Mouse (Mus musculus): ENCODE measurements around the gene Mfsd7a.
"Not testable (repeated sequence)": the region's sequence is repeated elsewhere in the genome, so short reads cannot be mapped to it uniquely, and the experiment has no call there.

Mfsd7a gene

DNA sequence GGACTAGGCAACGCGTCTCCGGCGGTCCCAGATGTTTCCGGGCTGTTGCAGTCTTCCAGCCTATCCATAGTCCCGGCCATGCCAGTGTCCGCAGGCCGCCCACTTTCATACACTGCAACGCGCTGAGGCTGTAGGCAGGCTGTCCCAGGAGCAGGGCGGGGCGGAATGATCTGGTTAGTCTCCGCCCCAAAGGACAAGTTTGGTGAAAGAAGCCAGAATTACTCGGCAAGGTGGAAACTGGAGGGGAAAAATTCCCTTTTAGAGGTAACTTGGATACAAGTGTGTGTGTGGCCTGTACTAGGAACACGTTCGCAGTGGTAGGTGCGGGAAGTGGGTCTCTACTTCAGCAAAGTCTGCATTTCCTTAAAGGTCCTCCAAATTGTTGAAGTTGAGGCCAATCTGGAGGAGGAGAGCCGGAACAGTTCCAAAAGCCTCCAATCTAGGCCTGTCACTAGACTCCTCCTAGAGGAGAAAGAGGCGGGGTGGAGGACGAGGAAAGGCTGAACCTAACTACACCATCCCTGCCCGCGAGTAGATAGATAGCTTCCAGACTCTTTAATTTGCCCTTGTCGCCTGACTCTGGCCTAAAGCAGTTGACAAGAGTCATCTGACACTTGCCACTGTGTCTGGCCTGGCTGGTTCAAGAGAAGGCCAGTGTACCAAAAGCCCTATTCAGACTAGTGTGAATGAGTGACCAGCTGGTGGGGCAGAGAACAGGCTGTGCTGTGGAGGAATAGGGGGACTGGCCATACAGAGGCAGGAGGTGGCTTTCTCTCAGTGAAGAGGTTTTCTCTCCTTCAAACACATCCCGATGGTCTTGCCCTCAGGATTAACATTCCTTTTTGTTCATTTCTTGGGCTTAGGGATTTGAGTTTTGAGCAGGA lies at the start of gene Mfsd7a:
Mfsd7a (minus strand) TSS at position 107 of the 884 bp plus-strand sequence.
- in situ Hi-C loops (cut with MseI, MboI): no loop called here

DNA sequence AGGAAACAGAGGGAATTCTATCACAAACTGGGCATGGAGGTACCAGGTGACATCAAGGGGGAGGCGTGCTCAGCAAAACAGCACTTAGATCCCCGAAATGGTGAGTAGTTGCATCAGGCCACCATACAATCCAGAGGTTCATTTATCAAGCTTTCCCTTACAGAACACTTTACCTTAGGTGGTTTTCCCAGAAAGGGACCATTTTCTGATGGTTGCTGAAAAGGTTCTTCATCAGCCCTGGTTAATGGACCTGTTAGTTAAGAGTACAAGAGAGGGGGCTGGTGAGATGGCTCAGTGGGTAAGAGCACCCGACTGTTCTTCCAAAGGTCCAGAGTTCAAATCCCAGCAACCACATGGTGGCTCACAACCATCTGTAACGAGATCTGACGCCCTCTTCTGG lies 37.5 kb upstream of the Mfsd7a start:
- in situ Hi-C loops (cut with MseI, MboI): not testable (repeated sequence)

DNA sequence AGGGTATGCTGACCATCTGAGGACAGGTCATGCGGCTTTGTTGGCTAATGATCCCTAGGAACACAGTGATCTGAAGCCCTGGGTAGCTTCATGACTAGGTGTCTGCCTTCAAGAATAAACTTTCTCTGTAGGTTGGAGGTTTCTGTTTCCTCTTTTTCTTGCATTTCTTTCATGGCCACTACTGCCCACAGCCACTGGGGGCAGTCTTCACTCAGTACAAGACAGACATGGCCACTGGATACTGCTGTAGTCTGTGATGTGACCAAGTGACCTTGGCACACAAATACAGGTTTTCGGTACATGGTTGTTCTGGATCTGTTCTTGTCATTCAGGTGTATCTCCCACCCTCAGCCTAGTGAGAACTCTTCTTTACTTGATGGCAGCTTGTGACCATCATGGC lies 36.5 kb upstream of the Mfsd7a start:
- in situ Hi-C loops (cut with MseI, MboI): no loop called here

DNA sequence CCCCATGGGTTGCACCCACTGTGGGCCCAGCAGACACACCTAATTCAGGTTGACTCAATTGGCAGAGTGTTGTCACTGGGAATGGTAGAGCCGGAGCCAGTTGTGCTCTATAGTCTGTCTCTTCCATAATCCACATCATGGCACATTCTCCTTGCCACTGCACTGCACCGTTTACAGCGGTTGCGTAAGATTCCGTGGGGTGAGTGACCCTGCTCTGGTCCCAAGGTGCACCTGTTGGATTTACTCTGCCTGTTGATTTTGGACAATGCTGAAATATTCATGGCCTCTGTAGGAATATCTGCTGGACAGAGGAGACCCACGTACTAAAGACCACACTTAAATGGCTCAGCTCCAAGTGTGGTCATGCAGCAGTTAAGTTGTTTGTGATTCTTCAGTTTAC lies 34.3 kb upstream of the Mfsd7a start:
- in situ Hi-C loops (cut with MseI, MboI): no loop called here

DNA sequence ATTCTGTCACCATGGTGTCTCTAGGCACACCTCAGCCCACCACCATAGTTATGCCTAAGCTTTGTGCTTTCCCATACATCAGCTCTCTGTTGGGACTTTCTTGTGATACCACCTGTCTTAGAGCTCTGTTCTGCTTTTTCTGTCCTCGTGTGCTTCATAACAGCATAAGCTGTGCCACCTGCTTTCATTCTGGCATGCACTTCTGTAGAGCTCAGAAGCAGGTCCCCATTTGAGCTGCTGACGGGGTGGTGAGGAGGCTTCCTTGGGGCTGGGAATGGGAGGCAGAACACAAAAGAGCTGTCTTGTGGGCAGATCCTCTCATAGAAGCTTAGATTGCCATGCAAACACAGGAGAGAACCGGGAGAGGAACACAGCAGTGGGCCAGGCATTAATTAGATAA lies 27.3 kb upstream of the Mfsd7a start:
- in situ Hi-C loops (cut with MseI, MboI): no loop called here

DNA sequence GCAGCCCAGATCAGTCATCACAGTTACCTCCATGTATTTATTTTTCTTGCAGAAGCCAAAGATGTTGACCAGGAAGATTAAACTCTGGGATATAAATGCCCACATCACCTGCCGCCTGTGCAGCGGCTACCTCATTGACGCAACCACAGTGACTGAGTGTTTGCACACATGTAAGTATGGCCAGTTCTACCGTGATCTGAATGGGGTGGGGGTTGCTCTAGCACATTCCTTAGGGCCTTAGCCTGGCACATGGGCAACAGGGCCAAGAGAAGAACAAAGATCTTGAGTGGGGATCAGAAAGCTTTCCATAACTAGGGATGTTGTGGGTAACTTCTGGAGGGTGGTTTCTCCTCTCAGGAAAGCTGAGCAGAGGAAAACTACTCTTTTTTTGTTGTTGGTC lies 25.0 kb upstream of the Mfsd7a start:
- in situ Hi-C loops (cut with MseI, MboI): no loop called here

DNA sequence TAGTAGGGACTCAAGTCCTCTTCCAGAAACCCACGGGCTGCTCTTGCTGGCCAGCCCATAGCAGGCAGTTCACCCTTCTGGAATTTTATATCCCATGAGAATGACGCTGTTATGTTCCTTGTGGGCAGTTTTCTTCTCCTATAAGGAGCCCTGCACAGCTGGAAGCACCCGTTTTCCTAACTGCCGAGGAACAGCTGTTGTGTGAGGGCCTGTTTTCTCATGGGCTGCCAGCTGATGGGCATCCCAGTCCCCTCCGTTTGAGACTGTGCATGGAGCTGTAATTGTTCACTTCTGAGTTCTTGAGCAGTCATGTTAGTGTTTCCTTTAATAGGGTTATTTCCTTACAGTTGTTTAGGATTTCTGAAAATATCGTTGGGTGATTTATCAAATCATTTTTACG lies 20.9 kb upstream of the Mfsd7a start:
- in situ Hi-C loops (cut with MseI, MboI): no loop called here

DNA sequence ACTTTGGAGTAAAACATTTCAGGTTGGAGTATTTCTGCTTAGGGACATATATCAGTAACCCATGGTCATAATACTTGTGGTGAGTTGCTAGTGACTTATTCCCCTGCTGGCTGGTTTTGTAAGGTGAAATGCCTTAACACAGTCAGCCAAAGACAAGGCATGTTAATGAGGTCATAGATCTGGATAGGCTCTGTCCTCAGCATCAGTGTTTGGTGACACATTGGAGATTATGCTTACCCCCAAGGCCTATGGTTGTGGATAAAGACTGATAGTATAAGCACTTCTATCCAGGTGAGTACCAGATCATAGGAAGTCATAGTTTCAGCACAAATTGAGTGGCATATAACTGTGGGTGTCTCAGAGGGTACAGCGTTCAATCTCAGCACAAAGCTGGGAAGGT lies 18.0 kb upstream of the Mfsd7a start:
- in situ Hi-C loops (cut with MseI, MboI): no loop called here

DNA sequence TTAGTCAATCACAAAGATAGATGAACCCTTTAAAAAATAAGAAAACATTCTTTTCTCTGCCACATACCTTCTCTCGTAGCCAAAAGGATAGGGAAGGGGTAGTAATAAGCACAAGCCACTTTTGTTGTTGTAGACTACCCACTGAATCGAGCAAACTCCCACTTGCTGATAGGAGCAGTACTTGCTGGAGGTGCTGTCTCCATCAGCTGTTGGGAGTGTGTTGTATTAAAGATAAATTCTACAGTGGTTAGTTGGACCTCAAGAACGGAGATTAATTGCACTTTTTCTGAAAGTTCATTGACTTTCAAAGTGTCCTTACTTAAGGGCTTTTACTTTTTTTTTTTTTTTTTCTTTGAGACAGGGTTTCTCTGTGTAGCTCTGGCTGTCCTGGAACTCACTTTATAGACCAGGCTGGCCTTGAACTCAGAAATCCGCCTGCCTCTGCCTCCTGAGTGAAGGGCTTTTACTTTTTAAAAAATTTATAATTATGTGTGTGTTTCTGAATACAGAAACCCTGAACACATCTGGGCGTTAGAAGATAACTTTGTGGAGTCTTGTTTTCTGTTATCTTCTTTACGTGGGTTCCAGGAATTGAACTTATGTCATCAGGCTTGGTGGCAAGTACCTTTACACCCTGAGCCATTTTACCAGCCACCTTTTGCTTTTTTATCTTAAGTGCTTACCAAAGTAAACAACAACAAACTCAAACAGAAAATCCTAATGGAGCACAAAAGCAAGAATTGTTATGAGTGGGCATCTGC lies 16.6 kb upstream of the Mfsd7a start:
- in situ Hi-C loops (cut with MseI, MboI): no loop called here

DNA sequence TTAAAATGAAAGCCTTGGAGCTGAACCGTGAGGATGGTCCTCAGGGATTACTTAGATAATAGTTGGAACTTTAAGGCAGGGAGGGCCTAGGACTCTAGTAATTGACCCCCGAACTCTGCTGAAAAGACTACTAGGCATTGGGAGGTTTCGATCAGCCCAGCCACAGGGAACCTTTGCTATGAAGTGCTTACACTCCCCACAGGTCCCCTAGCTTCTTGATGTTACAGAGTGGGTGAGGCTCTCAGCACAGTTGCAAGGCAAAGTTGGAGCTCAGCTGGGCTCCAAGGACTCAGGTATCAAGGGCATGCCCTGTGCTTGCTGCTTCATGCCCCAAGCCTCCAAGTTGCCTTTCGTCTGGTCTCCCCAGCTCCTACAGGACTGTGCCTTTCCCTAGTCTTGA lies 13.8 kb upstream of the Mfsd7a start:
- in situ Hi-C loops (cut with MseI, MboI): no loop called here

DNA sequence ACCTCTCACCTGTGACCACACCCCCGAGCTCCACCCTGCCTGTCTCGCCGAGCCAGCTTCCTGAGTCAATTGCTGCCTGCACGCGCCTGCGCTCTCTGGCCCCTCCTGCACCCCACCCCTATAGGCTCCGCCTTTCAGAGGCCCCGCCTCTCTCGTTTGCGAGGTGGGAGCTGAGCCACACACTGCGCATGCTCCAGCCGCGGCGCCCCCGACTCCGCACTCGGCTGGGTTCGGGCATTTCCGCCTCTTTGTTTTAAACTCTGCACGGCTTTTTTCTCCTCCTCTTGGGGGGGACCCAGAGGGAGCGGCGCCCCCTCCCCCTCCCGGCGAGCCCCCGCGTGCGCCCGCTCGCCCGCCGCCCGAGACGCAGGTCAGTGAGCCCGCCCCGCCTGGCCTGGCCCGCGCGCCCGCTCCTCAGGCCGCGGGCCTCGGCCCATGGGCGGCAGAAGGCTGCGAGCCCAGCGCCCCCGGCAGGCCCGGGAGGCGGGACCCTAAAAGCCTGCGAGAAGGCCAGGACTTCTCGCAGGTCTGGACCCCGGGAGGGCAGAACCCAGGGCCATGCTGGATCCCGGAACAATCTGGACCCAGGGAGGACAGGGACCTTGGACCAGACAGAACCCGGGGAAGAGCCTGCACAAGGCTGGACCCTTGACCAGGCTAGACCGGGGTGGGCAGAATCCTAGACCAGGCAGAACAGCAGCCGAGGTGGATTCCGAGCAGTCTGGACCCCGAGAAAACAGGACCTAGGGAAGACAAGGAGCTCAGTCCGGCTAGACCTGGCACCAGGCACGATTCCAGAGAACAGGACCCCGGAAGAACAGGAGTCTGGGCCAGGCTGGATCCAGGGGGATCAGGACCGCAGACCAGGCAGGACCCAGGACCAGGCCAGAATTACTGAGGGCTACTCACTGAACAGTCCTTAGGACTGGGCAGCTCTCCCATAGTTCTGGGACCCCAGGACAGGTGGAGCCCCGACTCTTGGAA lies 12.7 kb upstream of the Mfsd7a start, which contains the start of gene Pcgf3:
Pcgf3 (plus strand) TSS at position 151 of the 984 bp plus-strand sequence.
- in situ Hi-C loops (cut with MseI, MboI): no loop called here

DNA sequence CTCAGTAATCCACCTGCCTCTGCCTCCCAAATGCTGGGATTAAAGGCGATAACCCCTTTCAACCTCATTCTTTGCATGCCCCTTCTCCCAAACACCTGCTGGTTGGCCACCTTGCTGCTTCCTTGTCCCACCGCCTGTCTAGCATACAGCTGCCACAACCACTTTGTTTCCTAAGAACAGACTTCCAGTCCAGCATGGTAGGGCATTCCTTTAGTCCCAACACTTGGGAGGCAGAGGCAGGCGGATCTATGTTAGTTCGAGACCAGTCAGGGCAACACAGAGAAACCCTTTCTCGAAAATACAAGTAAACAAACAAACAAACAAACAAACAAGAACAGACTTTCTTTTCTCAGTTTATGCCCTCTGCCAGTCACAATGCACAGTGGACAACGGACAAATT lies 11.8 kb upstream of the Mfsd7a start:
- in situ Hi-C loops (cut with MseI, MboI): no loop called here

DNA sequence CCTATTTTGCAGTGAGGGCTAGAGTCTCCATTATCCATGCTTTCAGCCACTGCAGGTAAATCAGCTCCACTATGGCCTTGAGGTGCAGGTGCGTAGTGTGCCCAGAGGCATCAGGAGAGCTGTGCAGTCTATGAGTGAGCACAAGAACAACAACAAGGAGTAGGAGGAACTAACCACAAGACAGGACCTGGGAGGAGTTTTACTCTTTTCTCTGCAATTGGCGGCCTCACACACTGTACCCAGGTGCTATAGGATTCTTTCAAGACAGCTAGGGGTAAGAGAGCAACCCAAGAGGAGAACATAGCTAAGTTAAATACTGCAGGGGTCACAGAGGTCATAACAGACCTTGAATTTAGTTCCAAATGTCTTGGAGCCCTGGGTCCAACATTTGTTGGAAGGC lies 10.0 kb upstream of the Mfsd7a start:
- in situ Hi-C loops (cut with MseI, MboI): no loop called here

DNA sequence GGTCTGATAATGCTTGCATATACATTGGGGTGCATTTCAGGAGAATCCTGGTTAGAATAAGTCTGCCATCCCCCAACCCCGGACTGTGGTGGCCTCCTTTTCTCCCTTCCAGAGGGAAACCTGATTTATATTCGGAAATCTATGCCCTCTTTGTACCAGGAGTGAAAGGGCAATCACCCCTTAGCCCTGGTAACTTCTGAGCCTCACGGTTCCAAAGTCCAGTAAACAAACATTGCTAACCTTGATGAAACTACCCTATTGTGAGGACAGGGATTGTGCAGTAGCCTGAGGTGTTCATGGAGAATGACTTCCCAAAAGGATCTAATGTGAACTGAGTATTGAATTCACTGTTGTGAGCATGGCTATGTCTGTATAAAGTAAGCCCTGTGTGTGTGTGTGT lies 5.4 kb upstream of the Mfsd7a start:
- in situ Hi-C loops (cut with MseI, MboI): no loop called here

DNA sequence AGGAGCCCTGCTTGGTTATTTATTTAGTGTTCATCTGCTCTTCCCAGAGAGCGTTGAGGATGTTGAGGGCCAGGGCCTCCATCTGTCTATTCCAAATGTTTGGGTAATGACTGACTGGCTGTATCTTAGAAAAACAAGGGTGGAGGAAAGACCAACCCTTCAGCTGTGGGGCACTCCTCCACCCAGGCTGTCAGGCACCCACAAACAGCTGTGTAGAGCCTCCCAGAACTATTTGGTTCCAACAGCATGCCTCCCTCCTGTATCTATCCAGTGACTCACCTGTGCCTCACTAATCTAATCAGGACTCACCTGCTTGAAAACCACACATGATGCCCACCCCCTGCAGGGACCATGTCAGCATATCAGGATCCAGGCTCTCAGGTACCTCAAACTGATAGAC lies 3.7 kb upstream of the Mfsd7a start:
- in situ Hi-C loops (cut with MseI, MboI): no loop called here

DNA sequence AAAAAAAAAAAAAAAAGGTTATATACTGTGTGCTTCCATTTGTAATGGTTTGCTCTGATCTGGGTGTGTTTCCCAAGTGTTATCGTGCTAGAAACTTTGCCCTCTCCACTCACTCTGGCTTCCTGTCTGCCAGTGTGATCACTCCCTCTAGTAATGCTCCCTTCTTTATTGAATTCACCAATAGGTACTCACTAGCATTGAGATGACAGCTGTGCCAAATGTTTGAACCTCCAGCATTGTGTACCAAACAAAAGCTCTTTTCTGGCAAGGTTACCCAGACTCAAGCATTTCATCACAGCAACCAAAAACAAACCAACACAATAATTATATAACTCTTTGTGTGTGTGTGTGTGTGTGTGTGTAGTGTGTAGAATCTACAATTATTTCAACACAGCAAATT lies 2.9 kb upstream of the Mfsd7a start:
- in situ Hi-C loops (cut with MseI, MboI): no loop called here

DNA sequence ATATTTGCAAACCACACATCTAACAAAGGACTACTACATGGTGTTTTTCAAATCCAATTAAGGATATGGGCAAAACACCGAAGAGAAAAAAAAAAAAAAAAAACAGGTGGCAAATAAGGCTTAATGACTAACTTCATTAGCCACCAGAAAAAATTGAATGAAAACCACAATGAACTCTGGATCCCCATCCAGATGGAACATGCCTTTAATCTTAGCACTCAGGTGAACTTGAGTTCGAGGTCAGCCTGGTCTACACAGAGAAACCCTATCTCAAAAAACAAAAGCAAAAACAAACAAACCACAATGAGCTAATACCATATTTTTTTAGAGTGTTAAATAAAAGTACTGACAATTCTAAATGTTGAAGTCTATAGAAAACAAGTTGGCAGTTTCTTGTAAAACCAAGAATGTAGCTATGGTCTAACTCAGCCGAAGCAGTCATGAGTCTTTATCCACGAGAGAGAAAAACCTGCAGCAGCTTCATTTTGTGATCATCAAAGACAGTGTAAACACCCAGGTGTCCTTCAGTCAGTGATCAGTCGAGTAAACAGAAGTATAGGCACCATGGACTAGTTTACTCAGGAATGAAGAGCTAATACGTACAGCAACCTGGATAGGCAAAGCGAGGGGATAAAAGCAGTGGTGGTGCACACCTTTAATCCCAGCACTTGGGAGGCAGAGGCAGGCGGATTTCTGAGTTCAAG lies 2.3 kb upstream of the Mfsd7a start:
- in situ Hi-C loops (cut with MseI, MboI): no loop called here

DNA sequence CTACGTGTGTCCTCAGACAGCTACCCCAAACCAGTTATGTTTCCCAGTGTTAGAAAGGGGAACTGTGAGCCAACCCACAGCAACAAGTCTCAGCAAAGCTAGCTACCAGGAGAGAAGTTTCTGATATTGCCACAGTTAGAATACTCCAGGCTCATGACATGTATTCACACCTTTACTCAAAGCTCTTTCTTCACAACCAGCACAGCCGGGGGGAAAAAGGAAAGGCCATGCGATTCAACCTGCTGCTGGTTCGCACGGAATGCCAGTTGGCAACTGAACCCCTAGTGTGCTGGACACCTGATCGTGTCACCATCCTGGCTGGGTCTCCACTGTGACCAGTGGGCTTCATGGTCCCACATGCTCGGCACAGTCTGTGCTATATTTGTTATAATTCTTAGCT lies 834 bp downstream of the Mfsd7a start:
- in situ Hi-C loops (cut with MseI, MboI): no loop called here

DNA sequence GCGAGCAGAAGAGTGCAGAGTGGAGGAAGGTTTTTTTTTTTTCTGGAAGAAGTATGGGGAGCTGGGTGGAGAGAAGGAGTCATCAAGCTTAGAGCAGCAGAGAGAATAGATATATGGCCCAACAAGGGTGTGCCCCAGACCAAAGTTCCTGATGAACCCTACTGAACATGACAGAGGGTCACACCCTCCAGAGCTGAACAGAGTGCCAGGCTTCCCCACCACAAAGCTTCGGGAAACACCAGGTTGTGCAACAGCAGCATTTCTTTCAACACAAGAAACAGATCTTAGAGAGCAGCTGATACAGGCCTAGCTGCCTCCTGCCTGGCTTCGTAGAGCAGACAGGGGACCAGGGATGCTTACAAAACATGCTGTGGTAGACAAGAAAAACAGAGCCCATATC lies 1.7 kb downstream of the Mfsd7a start:
- in situ Hi-C loops (cut with MseI, MboI): no loop called here

DNA sequence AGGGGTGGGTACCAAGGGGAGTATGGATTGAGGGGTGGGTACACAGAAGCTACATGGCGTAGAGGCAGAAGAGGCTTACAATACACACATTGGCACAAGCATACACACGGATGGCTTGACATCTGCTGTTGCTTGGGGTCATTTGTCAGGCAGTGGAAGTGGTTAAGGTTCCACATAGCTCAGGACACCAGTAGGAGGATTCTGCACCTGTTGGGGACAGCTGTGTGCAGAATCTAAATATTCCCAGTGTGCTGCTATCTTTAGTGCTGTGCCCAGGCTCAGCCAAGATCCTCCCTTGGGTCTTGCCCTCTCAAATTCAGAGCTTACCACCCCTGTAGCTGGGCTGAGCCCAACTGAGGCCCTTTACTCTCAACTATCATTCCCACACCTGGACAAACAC lies 12.6 kb downstream of the Mfsd7a start:
- in situ Hi-C loops (cut with MseI, MboI): no loop called here

All from mouse trophoblast stem cell (cell line).